Mouse (Mus musculus) stomach, postnatal 0 days (tissue): Measurements from ENCODE around the gene Otulinl.

Experiments
- CTCF ChIP-seq: IDR thresholded peaks from 2 replicates; pipeline ENCODE4 v1.5.1; 2016; ENCODE audit warnings: antibody characterized with exemption, low read depth, mild to moderate bottlenecking, moderate library complexity
- EP300 ChIP-seq: optimal IDR thresholded peaks from 2 replicates; pipeline ENCODE3; 2016; ENCODE audit warnings: antibody characterized with exemption

DNA sequence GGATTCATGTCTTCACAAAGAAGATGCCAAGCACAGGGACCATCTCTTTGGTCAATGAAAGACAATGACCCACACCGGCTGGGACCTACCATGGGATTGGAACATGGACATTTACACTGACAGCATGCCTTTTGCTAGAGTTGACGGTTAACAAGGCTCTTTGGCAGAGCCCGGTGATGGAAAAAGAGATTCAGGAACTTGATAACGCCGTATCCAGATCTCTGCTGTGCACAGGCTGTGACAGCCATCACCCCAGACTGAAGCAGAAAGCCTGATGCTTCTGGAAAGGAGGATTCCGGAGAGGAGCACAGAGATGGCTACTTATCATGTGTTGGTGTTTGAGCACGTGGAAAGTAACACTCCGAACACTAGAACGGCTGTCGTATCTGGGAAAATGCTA lies 11.9 kb upstream of the Otulinl start:
- TF ChIP-seq EP300 (no peak), CTCF (no peak)
